Mouse (Mus musculus): ENCODE data around the gene Paox.

DNA sequence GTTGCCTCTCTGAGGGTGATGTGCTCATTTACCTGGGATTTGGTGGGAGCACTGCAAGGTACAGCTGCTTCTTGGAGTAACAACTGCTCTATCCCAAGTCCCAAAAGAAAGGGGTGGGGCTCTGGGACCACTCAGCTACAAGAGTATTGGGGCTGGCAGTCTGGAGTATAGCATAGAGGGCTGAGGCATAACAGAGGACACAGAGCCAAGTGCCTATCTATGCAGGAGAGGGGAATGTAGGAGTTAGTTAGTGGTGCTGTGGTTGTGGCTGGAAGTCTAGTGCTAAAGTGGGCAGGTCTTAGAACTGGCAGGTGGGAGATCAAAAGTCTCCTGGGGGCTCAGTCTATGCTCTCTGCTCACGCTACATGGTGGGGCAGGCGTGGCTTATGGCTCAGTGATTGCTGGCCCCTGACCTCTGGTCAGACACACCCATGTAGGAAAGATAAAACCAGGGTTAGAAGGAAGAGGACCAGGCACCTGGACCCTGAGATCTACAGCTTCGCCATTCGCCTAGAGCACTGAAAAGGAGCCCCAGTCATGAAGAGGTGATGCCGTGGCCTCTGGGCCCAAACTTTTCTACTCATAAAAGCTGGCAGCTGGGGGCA, 22.6 kb upstream of the Paox start, which contains the start of gene Prap1:
- TF ChIP-seq TAL1 (IDR thresholded peaks at IDR 0.05; ENCODE audit: low read length) (no peak), GATA1 (IDR thresholded peaks at IDR 0.05; ENCODE audit: low read length) (no peak)

All from erythroblast, embryonic 14.5 days (primary cell).